Mouse (Mus musculus): Measurements from ENCODE around the gene Alpk1.

GRCm38 (mm10) chr3:127626524-127626923 is 153.8 kb downstream of the Alpk1 start:
- TF ChIP-seq CTCF (IDR thresholded peaks at IDR 0.05; ENCODE audit: borderline replicate concordance, insufficient read depth, low read depth, low read length), result no peak
- TF ChIP-seq POLR2A (IDR thresholded peaks at IDR 0.05; ENCODE audit: borderline replicate concordance, insufficient read depth, low read length), result no peak
